Mouse (Mus musculus) CH12.LX (cell line): ENCODE data around the gene Dph7.

Experiments
- CTCF ChIP-seq, 2 experiments: IDR thresholded peaks in 1 of 2; conservative IDR thresholded peaks in 1 of 2; 2 replicates each; pipeline ENCODE4 v1.5.1; 2011 to 2012; ENCODE audit warnings: low read depth in 2 of 2, low read length in 2 of 2, improper control_type of control experiment in 1 of 2, inconsistent platforms in 1 of 2, mild to moderate bottlenecking in 1 of 2, moderate library complexity in 1 of 2
- E2F4 ChIP-seq: IDR thresholded peaks from 2 replicates; pipeline ENCODE4 v1.6.1; 2011; ENCODE audit warnings: low read depth, low read length, improper control_type of control experiment; ENCODE audit not compliant: insufficient replicate concordance
- MAX ChIP-seq: IDR thresholded peaks from 2 replicates; pipeline ENCODE4 v1.6.1; 2011; ENCODE audit warnings: low read length, improper control_type of control experiment
- NRF1 ChIP-seq: IDR thresholded peaks from 2 replicates; pipeline ENCODE4 v1.6.1; 2014; ENCODE audit warnings: low read depth, mild to moderate bottlenecking, inconsistent platforms, low read length, improper control_type of control experiment, moderate library complexity
- SMC3 ChIP-seq: IDR thresholded peaks from 2 replicates; pipeline ENCODE4 v1.6.1; 2011; ENCODE audit warnings: low read depth, low read length, improper control_type of control experiment

- no peak for TF ChIP-seq CTCF (conservative IDR thresholded peaks at IDR 0.05 in 1 of 2, IDR thresholded peaks at IDR 0.05 in 1 of 2; ENCODE audit: low read depth in 2 of 2, low read length in 2 of 2)
- TF ChIP-seq SMC3: no peak
- no peak for TF ChIP-seq NRF1
- no peak for TF ChIP-seq E2F4
- no peak for TF ChIP-seq MAX
Measured at GRCm38 (mm10) chr2:24929119-24929518, 33.1 kb upstream of the Dph7 start.
